Mouse (Mus musculus): ENCODE data around the gene Zfp568. TPM values are rescaled to one million over a fixed set of nuclear protein-coding genes. Genes with fewer than 3 reads are reported as not detected.
"Not testable (repeated sequence)": the region's sequence is repeated elsewhere in the genome, so short reads cannot be mapped to it uniquely, and the experiment has no call there.

Zfp568 gene
- 10 to 100 TPM; 12.8 to 16.1 TPM for total RNA-seq (2021)
- long read RNA-seq, experiment 1, partial matches to known transcripts: 4 of 6 reads
- long read RNA-seq, experiment 1, other reads (novel, unspliced or antisense): 2 of 6 reads
- long read RNA-seq, experiment 2, full-length matches to known transcripts: 1 of 4 reads
- long read RNA-seq, experiment 2, partial matches to known transcripts: 1 of 4 reads
- long read RNA-seq, experiment 2, other reads (novel, unspliced or antisense): 2 of 4 reads

GRCm38 (mm10) chr7:29983690-29984380 is at the start of gene Zfp568:
Zfp568 (plus strand) TSS chr7:29983955.
- Histone ChIP-seq H3K4me3 (peak within 1 kb of the TSS; percentile 96), H3K27ac (peak within 1 kb of the TSS; percentile 99)
- TF ChIP-seq CTCF (IDR thresholded peaks at IDR 0.05): peak; percentile 67
- DNase-seq: peak; percentile 96
- intact Hi-C loops (cut with DNase I): loop anchor here (2.0 to 5.0 kb wide), 2 partner anchors 29 to 77 kb away; partner anchors contain the start of genes Zfp27, Zfp383 and Zfp74

GRCm38 (mm10) chr7:29938856-29939255 is 44.9 kb upstream of the Zfp568 start:
- Histone ChIP-seq H3K27ac (no peak overlapping the region), H3K4me3 (no peak overlapping the region)
- intact Hi-C loops (cut with DNase I): no loop called here
- TF ChIP-seq CTCF (IDR thresholded peaks at IDR 0.05): no peak
- no peak for DNase-seq

- no peak for TF ChIP-seq CTCF (IDR thresholded peaks at IDR 0.05)
- no peak overlapping the region for H3K27ac ChIP-seq
- intact Hi-C loops (cut with DNase I): no loop called here
These were observed 42.7 kb upstream of the Zfp568 start for GRCm38 (mm10) chr7:29941027-29941426.

GRCm38 (mm10) chr7:29942740-29943139 is 41.0 kb upstream of the Zfp568 start:
- TF ChIP-seq CTCF (IDR thresholded peaks at IDR 0.05): no peak
- H3K4me3 ChIP-seq: no peak overlapping the region
- intact Hi-C loops (cut with DNase I): no loop called here
- no peak overlapping the region for H3K27ac ChIP-seq
- DNase-seq: no peak

More at GRCm38 (mm10) chr7:29941027-29941426, 42.7 kb upstream of the Zfp568 start:
- DNase-seq: no peak
- no peak overlapping the region for H3K4me3 ChIP-seq

- H3K27ac ChIP-seq: no peak overlapping the region
- no peak for TF ChIP-seq CTCF (IDR thresholded peaks at IDR 0.05)
- intact Hi-C loops (cut with DNase I): no loop called here
- no peak for DNase-seq
- no peak overlapping the region for H3K4me3 ChIP-seq
These were observed 40.0 kb upstream of the Zfp568 start for GRCm38 (mm10) chr7:29943720-29944119.

- no peak for TF ChIP-seq CTCF (IDR thresholded peaks at IDR 0.05)
- no peak overlapping the region for H3K4me3 ChIP-seq
- intact Hi-C loops (cut with DNase I): no loop called here
- no peak overlapping the region for H3K27ac ChIP-seq
- DNase-seq: no peak
These were observed 39.6 kb upstream of the Zfp568 start for GRCm38 (mm10) chr7:29944201-29944600.

GRCm38 (mm10) chr7:29953086-29953485 is 30.7 kb upstream of the Zfp568 start:
- intact Hi-C loops (cut with DNase I): loop anchor here (2.0 kb wide), 1 partner anchor 46 kb away; the partner anchor contains the start of gene Zfp27
- Histone ChIP-seq H3K27ac (peak overlapping the region; percentile 98), H3K4me3 (peak overlapping the region; percentile 94)
- TF ChIP-seq CTCF (IDR thresholded peaks at IDR 0.05): no peak
- DNase-seq: no peak

GRCm38 (mm10) chr7:29953513-29954401 is 30.0 kb upstream of the Zfp568 start, which contains the start of gene Zfp74:
Zfp74 (minus strand) TSS chr7:29954089.
- peak; percentile 15; the same call in 1 of the 2 replicates for TF ChIP-seq CTCF (IDR thresholded peaks at IDR 0.05)
- intact Hi-C loops (cut with DNase I): loop anchor here (2.0 kb wide), 3 partner anchors 29 to 137 kb away; partner anchors contain the start of genes Gm26920, Zfp27, Zfp566 and Zfp568
- Histone ChIP-seq H3K4me3 (peak within 1 kb of the TSS; percentile 94), H3K27ac (peak within 1 kb of the TSS; percentile 98)
- DNase-seq: peak; percentile 83

- peak; percentile 68 for TF ChIP-seq CTCF (IDR thresholded peaks at IDR 0.05)
- H3K4me3 ChIP-seq: peak overlapping the region; percentile 94
- intact Hi-C loops (cut with DNase I): loop anchor here (2.0 kb wide), 2 partner anchors 28 to 136 kb away; partner anchors contain the start of genes Gm26920, Zfp566 and Zfp568
- H3K27ac ChIP-seq: peak overlapping the region; percentile 98
- DNase-seq: peak; percentile 47
These were observed 29.0 kb upstream of the Zfp568 start for GRCm38 (mm10) chr7:29954731-29955130.

- H3K27ac ChIP-seq: peak overlapping the region; percentile 46
- no peak for TF ChIP-seq CTCF (IDR thresholded peaks at IDR 0.05)
- DNase-seq: no peak
- peak overlapping the region; percentile 54 for H3K4me3 ChIP-seq
- intact Hi-C loops (cut with DNase I): no loop called here
These were observed 27.5 kb upstream of the Zfp568 start for GRCm38 (mm10) chr7:29956257-29956656.

- no peak for DNase-seq
- no peak overlapping the region for H3K27ac ChIP-seq
- intact Hi-C loops (cut with DNase I): no loop called here
- TF ChIP-seq CTCF (IDR thresholded peaks at IDR 0.05): no peak
- H3K4me3 ChIP-seq: no peak overlapping the region
These were observed 25.5 kb upstream of the Zfp568 start for GRCm38 (mm10) chr7:29958125-29958724.

GRCm38 (mm10) chr7:29959004-29959403 is 24.8 kb upstream of the Zfp568 start:
- Histone ChIP-seq H3K27ac (no peak overlapping the region), H3K4me3 (no peak overlapping the region)
- no peak for TF ChIP-seq CTCF (IDR thresholded peaks at IDR 0.05)
- DNase-seq: no peak
- intact Hi-C loops (cut with DNase I): no loop called here

GRCm38 (mm10) chr7:29965115-29965810 is 18.5 kb upstream of the Zfp568 start:
- intact Hi-C loops (cut with DNase I); H3K4me3 ChIP-seq; H3K27ac ChIP-seq; DNase-seq: not testable (repeated sequence)

Data from gastrocnemius, adult 2 months (tissue).